Mouse (Mus musculus): Measurements from ENCODE around the gene Dnlz.

DNA sequence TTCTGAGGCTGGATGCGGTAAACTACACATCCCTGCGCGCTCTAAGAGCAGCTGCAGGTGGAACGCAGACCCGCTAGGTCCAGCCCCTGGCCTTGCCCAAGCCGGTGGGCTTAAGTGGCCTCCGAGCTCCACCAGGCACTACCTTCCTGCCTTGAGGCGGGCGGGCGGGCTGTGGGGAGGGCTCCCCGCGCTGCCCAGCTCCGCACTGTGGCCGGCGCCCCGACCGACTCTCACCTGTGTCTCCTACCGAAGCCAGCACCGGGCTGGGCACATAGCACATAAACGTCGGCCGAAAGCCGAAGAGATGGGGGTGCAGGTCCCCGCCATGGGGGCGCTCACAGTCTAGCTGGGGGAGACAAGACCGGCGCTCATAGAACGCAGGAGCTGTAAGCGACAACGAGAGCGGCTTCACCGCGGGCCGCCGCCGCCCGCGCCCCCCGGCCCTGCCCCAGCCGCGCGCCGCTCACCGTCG is 36.8 kb upstream of the Dnlz start:
- TF ChIP-seq CTCF (IDR thresholded peaks at IDR 0.05; ENCODE audit: low read depth, low read length) = no peak
- TF ChIP-seq POLR2A (IDR thresholded peaks at IDR 0.05; ENCODE audit: extremely low read depth, insufficient read depth, low read length) = no peak
